Mouse (Mus musculus) limb, embryonic 13.5 days (tissue): Measurements from ENCODE around the gene Tufm. TPM values are rescaled to one million over a fixed set of nuclear protein-coding genes. Genes with fewer than 3 reads are reported as not detected.

Experiments
- ATAC-seq: fragments of 200-750 bp; cut with Nextera tagmentation; 2 replicates; pipeline ENCODE4 v1.8.0; 2017; ENCODE audit warnings: low read depth, moderate number of reproducible peaks, moderate TSS enrichment; ENCODE audit not compliant: low FRiP score
- H3K27ac ChIP-seq: fragments of 300-500 bp; sonication (generic); 2 replicates; pipeline ENCODE4 v1.5.1; 2015; ENCODE audit warnings: inconsistent platforms, mild to moderate bottlenecking, moderate library complexity
- H3K27me3 ChIP-seq: fragments of 300-500 bp; sonication (generic); 2 replicates; pipeline ENCODE4 v1.6.1; 2015; ENCODE audit warnings: mild to moderate bottlenecking, inconsistent platforms
- H3K36me3 ChIP-seq: fragments of 300-500 bp; sonication (generic); 2 replicates; pipeline ENCODE4 v1.6.1; 2015; ENCODE audit warnings: inconsistent platforms, mild to moderate bottlenecking, moderate library complexity
- H3K4me1 ChIP-seq: fragments of 300-500 bp; sonication (generic); 2 replicates; pipeline ENCODE4 v1.6.1; 2015; ENCODE audit warnings: inconsistent platforms
- H3K4me2 ChIP-seq: fragments of 300-500 bp; sonication (generic); replicated peaks from 2 replicates; pipeline ENCODE4 v1.6.1; 2015; ENCODE audit warnings: inconsistent platforms, mild to moderate bottlenecking, moderate library complexity
- H3K4me3 ChIP-seq: fragments of 300-500 bp; sonication (generic); 2 replicates; pipeline ENCODE4 v1.5.1; 2015; ENCODE audit warnings: moderate library complexity, mild to moderate bottlenecking, inconsistent platforms
- H3K9ac ChIP-seq: fragments of 300-500 bp; sonication (generic); 2 replicates; pipeline ENCODE4 v1.6.1; 2015; ENCODE audit warnings: mild to moderate bottlenecking, inconsistent platforms
- H3K9me3 ChIP-seq: fragments of 300-500 bp; sonication (generic); 2 replicates; pipeline ENCODE4 v1.6.1; 2016; ENCODE audit warnings: inconsistent platforms
- WGBS: fragments of 180-500 bp; shearing (Covaris S2); methylation state at CpG from one replicate; pipeline ENCODE4 v1.1.7; 2015; 5-methylcytosine and 5-hydroxymethylcytosine counted together
- polyA plus RNA-seq: library from polyadenylated mRNA; unstranded; fragments of >200 nt; fragmentation: Nextera tagmentation; extraction: Ambion mirVana; gene quantifications from 2 replicates; pipeline ENCODE4 v1.2.1, GENCODE M21; 2015

Tufm gene
- polyA plus RNA-seq, 1 experiment from 2014 or later = 135 TPM

- no peak overlapping the region for H3K9ac ChIP-seq
- ATAC-seq = no peak
- H3K9me3 ChIP-seq = no peaks in the 10 kb centered on the region
- no peaks in the 10 kb centered on the region for H3K36me3 ChIP-seq
- no peak overlapping the region for H3K27ac ChIP-seq
- H3K4me3 ChIP-seq = no peak overlapping the region
- H3K4me2 ChIP-seq = no peak overlapping the region
- 0 out of 2 replicates have a peak, but pooled peaks cover 6% of the 10 kb centered on the region for H3K4me1 ChIP-seq
- 62% methylated on average over 5 of the region's 5 CpGs for WGBS
- peaks cover 19% of the 10 kb centered on the region for H3K27me3 ChIP-seq
These were observed 50.8 kb downstream of the Tufm start for GRCm38 (mm10) chr7:126537820-126538585.

Other genes with a start within 250 kb of the Tufm start
- 56.7 and 58.2 TPM in 2 replicates for gene Sbk1, start 214.7 kb upstream of the Tufm start, polyA plus RNA-seq
- gene Lat, start 117.8 kb upstream of the Tufm start, polyA plus RNA-seq = 2.9 and 3.6 TPM in 2 replicates
- gene Spns1, start 109.9 kb upstream of the Tufm start, polyA plus RNA-seq = 61.7 and 62.4 TPM in 2 replicates
- 2.3 and 2.4 TPM in 2 replicates for gene Nfatc2ip, start 90.6 kb upstream of the Tufm start, polyA plus RNA-seq
- not detected in 2 replicates for gene Cd19, start 72.5 kb upstream of the Tufm start, polyA plus RNA-seq
- 36.6 and 37.0 TPM in 2 replicates for gene Rabep2, start 58.6 kb upstream of the Tufm start, polyA plus RNA-seq
- 90.2 and 93.8 TPM in 2 replicates for gene Atp2a1, start 24.3 kb upstream of the Tufm start, polyA plus RNA-seq
- 56.6 and 61.4 TPM in 2 replicates for gene Sh2b1, start 11.9 kb upstream of the Tufm start, polyA plus RNA-seq
- gene Atxn2l, start 16.1 kb downstream of the Tufm start, polyA plus RNA-seq = 49.9 and 51.8 TPM in 2 replicates
- 207 and 208 TPM in 2 replicates for gene Eif3c, start 79.0 kb downstream of the Tufm start, polyA plus RNA-seq
- 0.71 and 0.72 TPM in 2 replicates for gene Apobr, start 97.6 kb downstream of the Tufm start, polyA plus RNA-seq
- gene Cln3, start 98.5 kb downstream of the Tufm start, polyA plus RNA-seq = 38.6 and 38.7 TPM in 2 replicates
- gene Il27, start 107.6 kb downstream of the Tufm start, polyA plus RNA-seq = not detected in 2 replicates
- gene Nupr1, start 143.5 kb downstream of the Tufm start, polyA plus RNA-seq = 3.5 and 4.7 TPM in 2 replicates
- gene Sgf29, start 161.9 kb downstream of the Tufm start, polyA plus RNA-seq = 56.8 and 63.8 TPM in 2 replicates
- gene Sult1a1, start 189.1 kb downstream of the Tufm start, polyA plus RNA-seq = 4.6 and 4.8 TPM in 2 replicates
- gene Bola2, start 208.0 kb downstream of the Tufm start, polyA plus RNA-seq = 134 and 138 TPM in 2 replicates
- gene Slx1b, start 208.4 kb downstream of the Tufm start, polyA plus RNA-seq = 15.2 and 15.9 TPM in 2 replicates
- gene Coro1a, start 220.4 kb downstream of the Tufm start, polyA plus RNA-seq = 34.1 and 36.6 TPM in 2 replicates